Mouse (Mus musculus): Measurements from ENCODE around the gene Traf3ip3.

DNA sequence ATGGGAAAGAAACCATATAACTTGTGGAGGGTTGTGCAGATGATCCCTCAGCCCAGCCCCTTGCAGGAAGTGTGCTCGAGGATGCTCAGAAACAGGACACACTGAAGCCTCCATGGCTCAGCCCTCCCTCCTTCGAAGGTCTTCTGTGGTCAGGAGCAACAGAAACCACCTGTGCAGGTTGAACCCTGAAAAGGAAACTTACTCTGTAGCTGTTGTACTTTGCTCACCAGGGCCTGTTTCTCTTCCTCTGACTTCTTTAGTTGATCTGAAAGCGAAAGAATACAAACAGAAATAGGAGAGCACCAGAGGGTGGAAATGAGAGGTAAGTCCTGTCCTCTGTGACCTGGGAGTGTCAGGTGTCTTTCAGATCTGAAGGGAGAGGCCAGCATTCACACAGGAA, 20.4 kb downstream of the Traf3ip3 start:
- TF ChIP-seq TAL1 (IDR thresholded peaks at IDR 0.05; ENCODE audit: low read length) = no peak
- TF ChIP-seq GATA1 (IDR thresholded peaks at IDR 0.05; ENCODE audit: low read length) = no peak

All from erythroblast, embryonic 14.5 days (primary cell).